Mouse (Mus musculus) limb, embryonic 10.5 days (tissue): ENCODE measurements around the gene Zfp13. TPM values are rescaled to one million over a fixed set of nuclear protein-coding genes. Genes with fewer than 3 reads are reported as not detected.
"Not testable (repeated sequence)": the region's sequence is repeated elsewhere in the genome, so short reads cannot be mapped to it uniquely, and the experiment has no call there.

Experiments used
- DNase-seq: peaks from one replicate; pipeline ENCODE4 v3.0.0-alpha.2; 2017; ENCODE audit warnings: low spot score
- H3K27ac ChIP-seq: fragments of 300-500 bp; sonication (generic); 2 replicates; pipeline ENCODE4 v1.5.1; 2016; ENCODE audit warnings: mild to moderate bottlenecking
- H3K27me3 ChIP-seq: fragments of 300-500 bp; sonication (generic); 2 replicates; pipeline ENCODE4 v1.6.1; 2016; ENCODE audit warnings: low read depth, mild to moderate bottlenecking; ENCODE audit not compliant: poor library complexity, severe bottlenecking
- H3K36me3 ChIP-seq: fragments of 300-500 bp; sonication (generic); 2 replicates; pipeline ENCODE4 v1.6.1; 2016; ENCODE audit warnings: mild to moderate bottlenecking, moderate library complexity
- H3K4me1 ChIP-seq: fragments of 300-500 bp; sonication (generic); 2 replicates; pipeline ENCODE4 v1.6.1; 2016
- H3K4me3 ChIP-seq: fragments of 300-500 bp; sonication (generic); 2 replicates; pipeline ENCODE4 v1.5.1; 2016; ENCODE audit warnings: mild to moderate bottlenecking, moderate library complexity
- H3K9me3 ChIP-seq: fragments of 300-500 bp; sonication (generic); replicated peaks from 2 replicates; pipeline ENCODE4 v1.6.1; 2016; ENCODE audit warnings: mild to moderate bottlenecking
- WGBS: fragments of 180-500 bp; shearing (Covaris S2); methylation state at CpG from one replicate; pipeline ENCODE4 v1.1.7; 2016; 5-methylcytosine and 5-hydroxymethylcytosine counted together
- polyA plus RNA-seq: library from polyadenylated mRNA; unstranded; fragments of >200 nt; fragmentation: Nextera tagmentation; extraction: Ambion mirVana; gene quantifications from 2 replicates; pipeline ENCODE4 v1.2.1, GENCODE M21; 2016

The Zfp13 gene
- polyA plus RNA-seq, 1 experiment from 2014 or later, result 25.4 TPM

GRCm38 (mm10) chr17:23603542-23603941, 4.3 kb upstream of the Zfp13 start:
- H3K36me3 ChIP-seq, result no peaks in the 10 kb centered on the region
- no peaks in the 10 kb centered on the region for H3K27me3 ChIP-seq
- no peak overlapping the region for H3K27ac ChIP-seq
- DNase-seq, result no peak
- no peaks in the 10 kb centered on the region for H3K9me3 ChIP-seq
- H3K4me3 ChIP-seq, result no peak overlapping the region
- WGBS, result 69% methylated on average over 2 of the region's 2 CpGs
- peaks cover 36% of the 10 kb centered on the region for H3K4me1 ChIP-seq

- no peak for DNase-seq
- H3K9me3 ChIP-seq, result no peaks in the 10 kb centered on the region
- no peak overlapping the region for H3K4me3 ChIP-seq
- no peaks in the 10 kb centered on the region for H3K36me3 ChIP-seq
- H3K27me3 ChIP-seq, result no peaks in the 10 kb centered on the region
- 47% methylated on average over 8 of the region's 8 CpGs for WGBS
- peaks cover 40% of the 10 kb centered on the region for H3K4me1 ChIP-seq
- H3K27ac ChIP-seq, result no peak overlapping the region
These were observed 3.8 kb upstream of the Zfp13 start for GRCm38 (mm10) chr17:23603077-23603476.

- WGBS, result 48% methylated on average over 10 of the region's 10 CpGs
- no peaks in the 10 kb centered on the region for H3K27me3 ChIP-seq
- DNase-seq, result no peak
These were observed 2.7 kb upstream of the Zfp13 start for GRCm38 (mm10) chr17:23601836-23602585.

GRCm38 (mm10) chr17:23600641-23601622, 1.6 kb upstream of the Zfp13 start, which contains the start of gene Zscan10:
Gene Zscan10 (plus strand): TSS chr17:23600856.
- Histone ChIP-seq H3K27ac (peak within 1 kb of the TSS; percentile 91), H3K27me3 (no peaks in the 10 kb centered on the region), H3K36me3 (no peaks in the 10 kb centered on the region), H3K9me3 (no peaks in the 10 kb centered on the region), H3K4me3 (peak within 1 kb of the TSS; percentile 52), H3K4me1 (peaks cover 42% of the 10 kb centered on the region)
- 38% methylated on average over 15 of the region's 15 CpGs for WGBS
- no peak for DNase-seq

More at GRCm38 (mm10) chr17:23601836-23602585, 2.7 kb upstream of the Zfp13 start:
- 0 out of 2 replicates have a peak overlapping the region, but pooled peaks have one; percentile 19 for H3K27ac ChIP-seq
- no peaks in the 10 kb centered on the region for H3K9me3 ChIP-seq
- H3K36me3 ChIP-seq, result no peaks in the 10 kb centered on the region
- H3K4me3 ChIP-seq, result no peak overlapping the region
- H3K4me1 ChIP-seq, result peaks cover 42% of the 10 kb centered on the region

- Histone ChIP-seq H3K4me3 (peak overlapping the region; percentile 52), H3K27ac (peak overlapping the region; percentile 91), H3K4me1 (peaks cover 42% of the 10 kb centered on the region), H3K9me3 (no peaks in the 10 kb centered on the region), H3K27me3 (no peaks in the 10 kb centered on the region), H3K36me3 (no peaks in the 10 kb centered on the region)
- no peak for DNase-seq
- WGBS, result 43% methylated on average over 7 of the region's 7 CpGs
These were observed 347 bp upstream of the Zfp13 start for GRCm38 (mm10) chr17:23599605-23600063.

GRCm38 (mm10) chr17:23595139-23595538, 4.1 kb downstream of the Zfp13 start:
- not testable (repeated sequence) for H3K4me3 ChIP-seq

GRCm38 (mm10) chr17:23592926-23593300, 6.4 kb downstream of the Zfp13 start:
- WGBS, result 13% methylated on average over 13 of the region's 13 CpGs
- Histone ChIP-seq H3K4me3 (peak overlapping the region; percentile 62), H3K4me1 (peaks cover 4% of the 10 kb centered on the region), H3K27ac (peak overlapping the region; percentile 88), H3K36me3 (no peaks in the 10 kb centered on the region), H3K9me3 (no peaks in the 10 kb centered on the region), H3K27me3 (no peaks in the 10 kb centered on the region)
- no peak for DNase-seq

More at GRCm38 (mm10) chr17:23595139-23595538, 4.1 kb downstream of the Zfp13 start:
- 81% methylated on average over 4 of the region's 4 CpGs for WGBS
- not testable (repeated sequence) for H3K9me3 ChIP-seq, H3K27ac ChIP-seq, H3K36me3 ChIP-seq, H3K27me3 ChIP-seq, DNase-seq
- H3K4me1 ChIP-seq, result peaks cover 25% of the 10 kb centered on the region

- 8% methylated on average over 34 of the region's 34 CpGs for WGBS
- Histone ChIP-seq H3K36me3 (no peaks in the 10 kb centered on the region), H3K4me1 (peaks cover 4% of the 10 kb centered on the region), H3K9me3 (no peaks in the 10 kb centered on the region), H3K4me3 (peak overlapping the region; percentile 62), H3K27ac (peak overlapping the region; percentile 88), H3K27me3 (no peaks in the 10 kb centered on the region)
- peak; percentile 100 for DNase-seq
These were observed 6.9 kb downstream of the Zfp13 start for GRCm38 (mm10) chr17:23592208-23592925.

GRCm38 (mm10) chr17:23587253-23587652, 12.0 kb downstream of the Zfp13 start:
- peaks cover 27% of the 10 kb centered on the region for H3K4me1 ChIP-seq
- no peaks in the 10 kb centered on the region for H3K27me3 ChIP-seq
- no peak overlapping the region for H3K4me3 ChIP-seq
- no peak for DNase-seq
- H3K36me3 ChIP-seq, result peaks cover 15% of the 10 kb centered on the region
- no peak overlapping the region for H3K27ac ChIP-seq
- H3K9me3 ChIP-seq, result no peaks in the 10 kb centered on the region
- WGBS, result 78% methylated on average over 2 of the region's 2 CpGs

GRCm38 (mm10) chr17:23585721-23586491, 13.4 kb downstream of the Zfp13 start:
- peak; percentile 78 for DNase-seq
- Histone ChIP-seq H3K27me3 (no peaks in the 10 kb centered on the region), H3K36me3 (peaks cover 26% of the 10 kb centered on the region), H3K27ac (peak overlapping the region; percentile 85), H3K4me1 (peaks cover 25% of the 10 kb centered on the region), H3K9me3 (no peaks in the 10 kb centered on the region), H3K4me3 (peak overlapping the region; percentile 77)
- under 1% methylated on average over 22 of the region's 22 CpGs for WGBS

GRCm38 (mm10) chr17:23584786-23585185, 14.5 kb downstream of the Zfp13 start:
- Histone ChIP-seq H3K27ac (no peak overlapping the region), H3K27me3 (no peaks in the 10 kb centered on the region), H3K36me3 (peaks cover 37% of the 10 kb centered on the region), H3K4me1 (peaks cover 25% of the 10 kb centered on the region), H3K9me3 (no peaks in the 10 kb centered on the region), H3K4me3 (peak overlapping the region; percentile 77)
- no peak for DNase-seq
- WGBS, result 89% methylated on average over 8 of the region's 8 CpGs
